Mouse (Mus musculus) embryonic stem cell, embryonic (primary cell): ENCODE data around the gene Filip1.

ENCODE experiments used
- CTCF ChIA-PET, 4 experiments: fragments of 300-600 bp in 2 of 4; fragments of 350-600 bp in 2 of 4; sonication (Branson Sonifier 250); formaldehyde crosslinking; loops; one replicate each; lab custom pipeline; 2022; ENCODE audit warnings: inconsistent platforms in 2 of 4; lab: Charles Lee
- POLR2A ChIA-PET, 4 experiments: fragments of 300-600 bp in 2 of 4; fragments of 350-600 bp in 2 of 4; sonication (Branson Sonifier 250); formaldehyde crosslinking; loops; one replicate each; lab custom pipeline; 2022; ENCODE audit warnings: antibody characterized with exemption in 4 of 4, inconsistent platforms in 1 of 4; lab: Charles Lee

Gene Filip1

GRCm38 (mm10) chr9:79965003-79965402, 47.6 kb downstream of the Filip1 start:
- POLR2A ChIA-PET, result interaction anchor here in 2 of 4 experiments (0.7 to 1.3 kb wide), 3 partner anchors 13 to 107 kb away, joined by 3 to 5 read pairs (median 3); no protein-coding TSS in a partner anchor
- CTCF ChIA-PET, result interaction anchor here in 2 of 4 experiments (0.5 to 0.6 kb wide), 2 partner anchors 238 to 538 kb away, joined by 4 to 13 read pairs; no protein-coding TSS in a partner anchor

GRCm38 (mm10) chr9:79961630-79962285, 50.9 kb downstream of the Filip1 start:
- ChIA-PET CTCF (no interaction called here), POLR2A (no interaction called here)

GRCm38 (mm10) chr9:79960453-79960852, 52.2 kb downstream of the Filip1 start:
- ChIA-PET CTCF (no interaction called here), POLR2A (no interaction called here)

GRCm38 (mm10) chr9:79958395-79958794, 54.3 kb downstream of the Filip1 start:
- ChIA-PET POLR2A (no interaction called here), CTCF (no interaction called here)

GRCm38 (mm10) chr9:79954944-79955343, 57.7 kb downstream of the Filip1 start:
- POLR2A ChIA-PET, result no interaction called here
- CTCF ChIA-PET, result interaction anchor here in 1 of 4 experiments (0.6 kb wide), 1 partner anchor 1306 kb away, joined by 4 read pairs; no protein-coding TSS in a partner anchor

GRCm38 (mm10) chr9:79951984-79952383, 60.7 kb downstream of the Filip1 start:
- POLR2A ChIA-PET, result interaction anchor here in 1 of 4 experiments (0.7 kb wide), 1 partner anchor 23 kb away, joined by 3 read pairs; no protein-coding TSS in a partner anchor
- CTCF ChIA-PET, result no interaction called here

- ChIA-PET CTCF (no interaction called here), POLR2A (interaction anchor here in 1 of 4 experiments (0.7 kb wide), 1 partner anchor 22 kb away, joined by 3 read pairs; no protein-coding TSS in a partner anchor)
Observed at GRCm38 (mm10) chr9:79951339-79951738, 61.3 kb downstream of the Filip1 start.

- CTCF ChIA-PET, result no interaction called here
Observed at GRCm38 (mm10) chr9:79950666-79951065, 62.0 kb downstream of the Filip1 start.

GRCm38 (mm10) chr9:79950038-79950437, 62.6 kb downstream of the Filip1 start:
- CTCF ChIA-PET, result no interaction called here
- POLR2A ChIA-PET, result no interaction called here

More at GRCm38 (mm10) chr9:79950666-79951065, 62.0 kb downstream of the Filip1 start:
- POLR2A ChIA-PET, result no interaction called here

GRCm38 (mm10) chr9:79948376-79948775, 64.3 kb downstream of the Filip1 start:
- ChIA-PET CTCF (no interaction called here), POLR2A (no interaction called here)

GRCm38 (mm10) chr9:79947973-79948372, 64.7 kb downstream of the Filip1 start:
- ChIA-PET CTCF (no interaction called here), POLR2A (no interaction called here)

GRCm38 (mm10) chr9:79947414-79947813, 65.2 kb downstream of the Filip1 start:
- CTCF ChIA-PET, result no interaction called here
- POLR2A ChIA-PET, result no interaction called here

GRCm38 (mm10) chr9:79944872-79945271, 67.8 kb downstream of the Filip1 start:
- ChIA-PET CTCF (no interaction called here), POLR2A (no interaction called here)

GRCm38 (mm10) chr9:79943986-79944385, 68.7 kb downstream of the Filip1 start:
- POLR2A ChIA-PET, result no interaction called here
- CTCF ChIA-PET, result no interaction called here

- ChIA-PET POLR2A (no interaction called here), CTCF (no interaction called here)
Observed at GRCm38 (mm10) chr9:79938416-79939206, 74.0 kb downstream of the Filip1 start.

- CTCF ChIA-PET, result no interaction called here
- POLR2A ChIA-PET, result no interaction called here
Observed at GRCm38 (mm10) chr9:79937570-79937969, 75.1 kb downstream of the Filip1 start.

- ChIA-PET CTCF (no interaction called here), POLR2A (no interaction called here)
Observed at GRCm38 (mm10) chr9:79932578-79932977, 80.1 kb downstream of the Filip1 start.

GRCm38 (mm10) chr9:79928092-79928491, 84.6 kb downstream of the Filip1 start:
- CTCF ChIA-PET, result no interaction called here
- POLR2A ChIA-PET, result no interaction called here

- ChIA-PET POLR2A (no interaction called here), CTCF (interaction anchor here in 1 of 4 experiments (0.5 kb wide), 1 partner anchor 206 kb away, joined by 3 read pairs; no protein-coding TSS in a partner anchor)
Observed at GRCm38 (mm10) chr9:79927156-79927870, 85.3 kb downstream of the Filip1 start.
